Mouse (Mus musculus) limb, embryonic 10.5 days (tissue): ENCODE results near the gene Ifngr2. TPM values are rescaled to one million over a fixed set of nuclear protein-coding genes. Genes with fewer than 3 reads are reported as not detected.

Experiments
- DNase-seq: peaks from one replicate; pipeline ENCODE4 v3.0.0-alpha.2; 2017; ENCODE audit warnings: low spot score
- H3K27ac ChIP-seq: fragments of 300-500 bp; sonication (generic); 2 replicates; pipeline ENCODE4 v1.5.1; 2016; ENCODE audit warnings: mild to moderate bottlenecking
- H3K27me3 ChIP-seq: fragments of 300-500 bp; sonication (generic); 2 replicates; pipeline ENCODE4 v1.6.1; 2016; ENCODE audit warnings: low read depth, mild to moderate bottlenecking; ENCODE audit not compliant: poor library complexity, severe bottlenecking
- H3K36me3 ChIP-seq: fragments of 300-500 bp; sonication (generic); 2 replicates; pipeline ENCODE4 v1.6.1; 2016; ENCODE audit warnings: mild to moderate bottlenecking, moderate library complexity
- H3K4me1 ChIP-seq: fragments of 300-500 bp; sonication (generic); 2 replicates; pipeline ENCODE4 v1.6.1; 2016
- H3K4me3 ChIP-seq: fragments of 300-500 bp; sonication (generic); 2 replicates; pipeline ENCODE4 v1.5.1; 2016; ENCODE audit warnings: mild to moderate bottlenecking, moderate library complexity
- H3K9me3 ChIP-seq: fragments of 300-500 bp; sonication (generic); replicated peaks from 2 replicates; pipeline ENCODE4 v1.6.1; 2016; ENCODE audit warnings: mild to moderate bottlenecking
- WGBS: fragments of 180-500 bp; shearing (Covaris S2); methylation state at CpG from one replicate; pipeline ENCODE4 v1.1.7; 2016; 5-methylcytosine and 5-hydroxymethylcytosine counted together
- polyA plus RNA-seq: library from polyadenylated mRNA; unstranded; fragments of >200 nt; fragmentation: Nextera tagmentation; extraction: Ambion mirVana; gene quantifications from 2 replicates; pipeline ENCODE4 v1.2.1, GENCODE M21; 2016

The Ifngr2 gene
- polyA plus RNA-seq, 1 experiment from 2014 or later, result 32.9 TPM

DNA sequence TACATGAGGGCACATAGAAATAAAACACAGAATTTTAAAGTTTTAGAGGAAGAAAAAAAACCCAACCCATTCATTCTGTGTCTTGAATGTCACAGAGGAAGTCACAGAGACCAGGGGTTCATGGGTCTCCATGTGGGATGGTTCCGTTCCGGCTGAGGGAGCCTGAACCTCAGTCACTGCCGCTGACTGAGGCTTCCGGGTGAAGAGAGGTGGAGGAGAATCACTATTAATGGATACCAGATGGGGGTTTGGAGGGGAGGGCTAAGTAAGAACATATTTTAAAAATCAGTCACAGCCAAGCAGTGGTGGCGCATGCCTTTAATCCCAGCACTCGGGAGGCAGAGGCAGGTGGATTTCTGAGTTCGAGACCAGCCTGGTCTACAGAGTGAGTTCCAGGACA, 10.3 kb downstream of the Ifngr2 start:
- Histone ChIP-seq H3K27ac (peak overlapping the region; percentile 25; the same call in 1 of the 2 replicates), H3K27me3 (no peaks in the 10 kb centered on the region), H3K4me3 (no peak overlapping the region), H3K9me3 (no peaks in the 10 kb centered on the region), H3K36me3 (peaks cover 55% of the 10 kb centered on the region), H3K4me1 (peaks cover 32% of the 10 kb centered on the region)
- 43% methylated on average over 7 of the region's 7 CpGs for WGBS
- DNase-seq, result no peak

DNA sequence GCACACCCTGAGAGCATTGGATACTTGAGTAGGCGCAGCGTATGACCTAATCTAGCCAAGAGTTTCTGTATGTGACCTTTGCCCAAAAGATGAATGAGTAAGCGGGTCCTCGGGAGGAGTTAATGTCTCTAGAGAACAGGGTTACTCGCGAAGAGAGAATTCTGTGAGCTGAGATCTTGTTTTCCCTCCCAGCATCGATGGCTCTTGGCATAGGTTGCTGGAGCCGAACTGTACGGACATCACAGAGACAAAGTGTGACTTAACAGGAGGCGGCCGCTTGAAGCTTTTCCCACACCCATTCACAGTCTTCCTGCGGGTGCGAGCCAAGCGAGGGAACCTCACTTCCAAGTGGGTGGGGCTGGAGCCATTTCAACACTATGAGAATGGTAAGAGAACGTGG, 10.8 kb downstream of the Ifngr2 start:
- Histone ChIP-seq H3K4me1 (peaks cover 32% of the 10 kb centered on the region), H3K27me3 (no peaks in the 10 kb centered on the region), H3K36me3 (peaks cover 60% of the 10 kb centered on the region), H3K27ac (no peak overlapping the region), H3K4me3 (no peak overlapping the region), H3K9me3 (no peaks in the 10 kb centered on the region)
- no peak for DNase-seq
- WGBS, result 92% methylated on average over 15 of the region's 15 CpGs

- no peak for DNase-seq
- Histone ChIP-seq H3K9me3 (no peaks in the 10 kb centered on the region), H3K4me1 (peaks cover 16% of the 10 kb centered on the region), H3K27ac (no peak overlapping the region), H3K27me3 (no peaks in the 10 kb centered on the region), H3K4me3 (0 out of 2 replicates have a peak overlapping the region, but pooled peaks have one; percentile 22), H3K36me3 (peaks cover 66% of the 10 kb centered on the region)
- 64% methylated on average over 9 of the region's 9 CpGs for WGBS
Observed at GRCm38 (mm10) chr16:91561099-91561498, 14.2 kb downstream of the Ifngr2 start.

- no peak for DNase-seq
- Histone ChIP-seq H3K36me3 (peaks cover 66% of the 10 kb centered on the region), H3K4me1 (peaks cover 18% of the 10 kb centered on the region), H3K27me3 (no peaks in the 10 kb centered on the region), H3K9me3 (no peaks in the 10 kb centered on the region), H3K4me3 (0 out of 2 replicates have a peak overlapping the region, but pooled peaks have one; percentile 22), H3K27ac (no peak overlapping the region)
- WGBS, result 71% methylated on average over 38 of the region's 38 CpGs
Observed at GRCm38 (mm10) chr16:91561541-91562457, 14.9 kb downstream of the Ifngr2 start.

- Histone ChIP-seq H3K4me3 (no peak overlapping the region), H3K9me3 (no peaks in the 10 kb centered on the region), H3K27ac (no peak overlapping the region), H3K27me3 (no peaks in the 10 kb centered on the region), H3K4me1 (peaks cover 14% of the 10 kb centered on the region; the same call in 1 of the 2 replicates), H3K36me3 (peaks cover 44% of the 10 kb centered on the region)
- 65% methylated on average over 4 of the region's 4 CpGs for WGBS
- no peak for DNase-seq
Observed at GRCm38 (mm10) chr16:91564580-91565291, 17.9 kb downstream of the Ifngr2 start.

DNA sequence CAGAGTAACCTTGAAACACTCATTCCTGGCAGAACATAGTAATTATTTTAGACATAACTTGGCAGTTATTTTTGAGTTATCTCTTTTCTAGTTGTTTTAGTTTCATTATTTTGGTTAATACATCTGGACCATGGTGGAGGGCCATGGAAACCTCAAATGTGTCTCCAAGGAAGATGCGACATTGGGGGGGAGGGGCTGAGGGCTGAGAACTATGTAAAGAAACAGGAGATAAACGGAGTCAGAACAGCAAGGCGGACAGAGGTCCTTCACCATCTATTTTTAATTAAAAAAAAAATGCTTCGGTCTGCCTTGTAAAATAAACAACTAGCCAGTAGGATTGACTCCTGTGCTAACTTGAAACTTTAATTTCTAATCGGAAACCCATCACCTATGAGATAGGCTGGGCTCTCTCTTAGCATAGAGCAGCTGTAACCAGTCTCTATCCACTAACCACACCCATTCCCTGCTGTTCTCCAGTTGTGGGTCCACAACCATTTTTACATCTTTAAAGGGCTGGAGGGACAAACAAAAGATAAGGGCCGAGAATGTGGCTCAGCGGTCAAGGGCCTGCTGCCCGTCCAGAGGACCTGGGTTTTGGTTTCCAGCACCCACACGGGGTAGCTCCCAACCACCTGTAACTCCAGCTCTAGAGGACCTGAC, 18.6 kb downstream of the Ifngr2 start:
- Histone ChIP-seq H3K27me3 (no peaks in the 10 kb centered on the region), H3K27ac (no peak overlapping the region), H3K36me3 (peaks cover 37% of the 10 kb centered on the region), H3K9me3 (no peaks in the 10 kb centered on the region), H3K4me3 (no peak overlapping the region), H3K4me1 (peaks cover 14% of the 10 kb centered on the region; the same call in 1 of the 2 replicates)
- WGBS, result 75% methylated on average over 9 of the region's 9 CpGs
- no peak for DNase-seq

GRCm38 (mm10) chr16:91566002-91566401, 19.1 kb downstream of the Ifngr2 start:
- no peak for DNase-seq
- H3K27ac ChIP-seq, result no peak overlapping the region
- no peaks in the 10 kb centered on the region for H3K27me3 ChIP-seq
- peaks cover 14% of the 10 kb centered on the region; the same call in 1 of the 2 replicates for H3K4me1 ChIP-seq
- H3K36me3 ChIP-seq, result peaks cover 35% of the 10 kb centered on the region
- no peak overlapping the region for H3K4me3 ChIP-seq
- 79% methylated on average over 7 of the region's 7 CpGs for WGBS
- no peaks in the 10 kb centered on the region for H3K9me3 ChIP-seq

GRCm38 (mm10) chr16:91568960-91569359, 22.1 kb downstream of the Ifngr2 start:
- Histone ChIP-seq H3K27me3 (no peaks in the 10 kb centered on the region), H3K4me1 (peaks cover 12% of the 10 kb centered on the region; the same call in 1 of the 2 replicates), H3K4me3 (no peak overlapping the region), H3K9me3 (no peaks in the 10 kb centered on the region), H3K36me3 (peaks cover 9% of the 10 kb centered on the region), H3K27ac (no peak overlapping the region)
- 88% methylated on average over 10 of the region's 10 CpGs for WGBS
- DNase-seq, result no peak

GRCm38 (mm10) chr16:91571105-91571504, 24.2 kb downstream of the Ifngr2 start:
- WGBS, result 54% methylated on average over 3 of the region's 3 CpGs
- Histone ChIP-seq H3K27ac (no peak overlapping the region), H3K4me3 (no peak overlapping the region), H3K27me3 (no peaks in the 10 kb centered on the region), H3K36me3 (peaks cover 4% of the 10 kb centered on the region; the same call in 1 of the 2 replicates), H3K4me1 (peaks cover 19% of the 10 kb centered on the region), H3K9me3 (no peaks in the 10 kb centered on the region)
- DNase-seq, result no peak

- Histone ChIP-seq H3K4me3 (no peak overlapping the region), H3K4me1 (peaks cover 16% of the 10 kb centered on the region), H3K9me3 (no peaks in the 10 kb centered on the region), H3K27ac (no peak overlapping the region), H3K27me3 (no peaks in the 10 kb centered on the region), H3K36me3 (peaks cover 4% of the 10 kb centered on the region; the same call in 1 of the 2 replicates)
- DNase-seq, result no peak
- WGBS, result 74% methylated on average over 13 of the region's 13 CpGs
Observed at GRCm38 (mm10) chr16:91575151-91575550, 28.3 kb downstream of the Ifngr2 start.

- Histone ChIP-seq H3K27ac (no peak overlapping the region), H3K9me3 (no peaks in the 10 kb centered on the region), H3K4me3 (no peak overlapping the region), H3K27me3 (no peaks in the 10 kb centered on the region), H3K36me3 (peaks cover 10% of the 10 kb centered on the region), H3K4me1 (peaks cover 12% of the 10 kb centered on the region)
- 76% methylated on average over 14 of the region's 14 CpGs for WGBS
- no peak for DNase-seq
Observed at GRCm38 (mm10) chr16:91578980-91579720, 32.3 kb downstream of the Ifngr2 start.

DNA sequence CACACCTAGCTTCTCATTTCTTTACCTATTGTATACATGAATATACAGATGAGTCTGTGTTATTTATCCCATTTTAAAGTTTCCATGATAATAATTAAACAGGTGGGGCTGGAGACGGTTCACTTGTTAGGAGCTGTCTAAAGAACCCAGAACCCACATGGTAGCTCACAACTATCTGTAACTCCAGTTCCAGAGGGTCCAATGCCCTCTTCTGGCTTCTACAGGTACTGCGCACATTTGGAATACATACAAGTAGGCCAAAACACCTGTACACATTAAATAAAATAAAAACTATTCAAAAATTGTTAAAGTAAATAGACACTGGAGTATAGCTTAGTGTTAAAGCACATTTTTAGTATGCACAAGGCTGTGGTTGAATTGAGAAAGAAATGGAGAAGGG, 35.4 kb downstream of the Ifngr2 start:
- no peak for DNase-seq
- H3K4me1 ChIP-seq, result peaks cover 4% of the 10 kb centered on the region; the same call in 1 of the 2 replicates
- H3K27me3 ChIP-seq, result no peaks in the 10 kb centered on the region
- no peak overlapping the region for H3K4me3 ChIP-seq
- no peak overlapping the region for H3K27ac ChIP-seq
- no peaks in the 10 kb centered on the region for H3K9me3 ChIP-seq
- H3K36me3 ChIP-seq, result peaks cover 17% of the 10 kb centered on the region
- 68% methylated on average over 2 of the region's 2 CpGs for WGBS
